Mouse (Mus musculus): ENCODE data around the gene Senp6.

DNA sequence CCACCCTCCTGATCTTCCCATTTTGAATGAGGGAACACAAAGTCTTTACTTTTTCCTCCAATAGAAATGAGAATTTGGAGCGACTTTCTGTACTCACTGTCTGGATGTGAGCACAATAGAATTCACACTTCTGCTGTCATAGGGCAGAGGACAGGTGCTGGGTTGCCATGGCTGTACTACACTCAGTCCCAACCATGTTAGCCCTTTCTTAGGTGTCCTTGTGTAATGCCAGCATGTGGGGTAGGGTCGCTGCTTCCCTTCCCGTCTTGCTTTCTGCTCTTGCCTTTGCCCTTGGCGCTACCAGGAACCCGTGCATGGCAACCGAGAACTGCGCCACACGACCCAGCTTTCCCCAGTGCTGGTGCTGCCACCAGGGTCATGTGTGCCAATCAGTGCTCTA lies 120.0 kb downstream of the Senp6 start:
- TF ChIP-seq MYOD1 (IDR thresholded peaks at IDR 0.05; ENCODE audit: control insufficient read depth in 1 of 3, insufficient read length in 2 of 3, low read depth in 2 of 3) (no peak), POLR2A (IDR thresholded peaks at IDR 0.05; ENCODE audit: insufficient read length, low read depth) (no peak)

All from myocyte (in vitro differentiated cells).